Mouse (Mus musculus) spleen, adult 2 months (tissue): ENCODE measurements around the gene Trmu. TPM values are rescaled to one million over a fixed set of nuclear protein-coding genes. Genes with fewer than 3 reads are reported as not detected.
A peak's percentile ranks its signal among the peaks of the same experiment; 100 is the strongest.

Experiments
- DNase-seq, 2 experiments: peaks; one replicate each; pipeline versions ENCODE4 v3.0.0 to v3.0.0-alpha.2; 2012 to 2021; ENCODE audit warnings: low spot score in 2 of 2, low read depth in 1 of 2
- H3K27ac ChIP-seq: fragments of 200-500 bp; 2 replicates; pipeline ENCODE4 v1.5.1; 2012; ENCODE audit warnings: low read length, inconsistent platforms; ENCODE audit not compliant: insufficient read depth
- H3K27me3 ChIP-seq: fragments of 200-500 bp; 2 replicates; pipeline ENCODE4 v1.6.1; 2012; ENCODE audit warnings: mild to moderate bottlenecking, moderate library complexity, low read length, inconsistent platforms; ENCODE audit not compliant: control insufficient read depth, insufficient read depth
- H3K36me3 ChIP-seq: fragments of 200-500 bp; 2 replicates; pipeline ENCODE4 v1.6.1; 2012; ENCODE audit warnings: mild to moderate bottlenecking, low read length, inconsistent platforms; ENCODE audit not compliant: control insufficient read depth, insufficient read depth
- H3K4me1 ChIP-seq: fragments of 200-500 bp; 2 replicates; pipeline ENCODE4 v1.6.1; 2011; ENCODE audit warnings: inconsistent platforms; ENCODE audit not compliant: control insufficient read depth, insufficient read depth, insufficient read length
- H3K4me3 ChIP-seq: fragments of 200-500 bp; 2 replicates; pipeline ENCODE4 v1.5.1; 2011; ENCODE audit warnings: mild to moderate bottlenecking, inconsistent platforms; ENCODE audit not compliant: insufficient read depth, insufficient read length; ENCODE audit errors: extremely low read depth
- CTCF ChIP-seq: fragments of 200-500 bp; IDR thresholded peaks from 2 replicates; pipeline ENCODE4 v1.5.1; 2011; ENCODE audit warnings: mild to moderate bottlenecking, inconsistent platforms; ENCODE audit not compliant: insufficient read depth, insufficient read length, insufficient replicate concordance; ENCODE audit errors: extremely low read depth
- POLR2A ChIP-seq: fragments of 200-500 bp; IDR thresholded peaks from 2 replicates; pipeline ENCODE4 v1.6.1; 2011; ENCODE audit warnings: low read depth, low read length, inconsistent platforms
- WGBS: fragments of 180-500 bp; shearing (Covaris S2); methylation state at CpG from one replicate; pipeline ENCODE4 v1.1.7; 2018; 5-methylcytosine and 5-hydroxymethylcytosine counted together
- polyA plus RNA-seq: library from polyadenylated mRNA; depleted of rRNA; stranded (reverse); fragments of >200 nt; gene quantifications from 2 replicates; pipeline ENCODE4 v1.2.3, GENCODE M21; 2012

Gene Trmu
- polyA plus RNA-seq, 1 experiment: 20.7 TPM

- peaks cover 1% of the 10 kb centered on the region; the same call in 1 of the 2 replicates for H3K36me3 ChIP-seq
- DNase-seq: peak; percentile 46 to 61
- TF ChIP-seq CTCF (peak; percentile 93; the same call in 1 of the 2 replicates), POLR2A (no peak)
- WGBS: 40% methylated on average over 6 of the region's 6 CpGs
- no peak overlapping the region for H3K27ac ChIP-seq
- no peaks in the 10 kb centered on the region for H3K4me1 ChIP-seq
- no peak overlapping the region for H3K4me3 ChIP-seq
- H3K27me3 ChIP-seq: no peaks in the 10 kb centered on the region
Measured at GRCm38 (mm10) chr15:85867696-85868095, 11.4 kb upstream of the Trmu start.

- Histone ChIP-seq H3K36me3 (no peaks in the 10 kb centered on the region), H3K4me3 (no peak overlapping the region), H3K27ac (no peak overlapping the region), H3K4me1 (peaks cover 6% of the 10 kb centered on the region; the same call in 1 of the 2 replicates), H3K27me3 (no peaks in the 10 kb centered on the region)
- WGBS: 98% methylated on average over 7 of the region's 7 CpGs
- TF ChIP-seq POLR2A (no peak), CTCF (no peak)
- DNase-seq: no peak
Measured at GRCm38 (mm10) chr15:85877336-85877735, 1.8 kb upstream of the Trmu start.

GRCm38 (mm10) chr15:85879498-85879895 lies 385 bp downstream of the Trmu start:
- Histone ChIP-seq H3K4me3 (peak overlapping the region; percentile 85), H3K36me3 (peaks cover 6% of the 10 kb centered on the region), H3K4me1 (peaks cover 6% of the 10 kb centered on the region; the same call in 1 of the 2 replicates), H3K27ac (peak overlapping the region; percentile 75), H3K27me3 (no peaks in the 10 kb centered on the region)
- under 1% methylated on average over 18 of the region's 18 CpGs for WGBS
- DNase-seq: no peak
- no peak for TF ChIP-seq CTCF
- TF ChIP-seq POLR2A: no peak

- H3K27ac ChIP-seq: no peak overlapping the region
- no peak for DNase-seq
- no peaks in the 10 kb centered on the region for H3K4me1 ChIP-seq
- 88% methylated on average over 5 of the region's 5 CpGs for WGBS
- no peak overlapping the region for H3K4me3 ChIP-seq
- peaks cover 26% of the 10 kb centered on the region for H3K36me3 ChIP-seq
- TF ChIP-seq POLR2A (no peak), CTCF (no peak)
- no peaks in the 10 kb centered on the region for H3K27me3 ChIP-seq
Measured at GRCm38 (mm10) chr15:85885606-85886005, 6.5 kb downstream of the Trmu start.

- no peaks in the 10 kb centered on the region for H3K27me3 ChIP-seq
- WGBS: 89% methylated on average over 4 of the region's 4 CpGs
- no peak for DNase-seq
- H3K27ac ChIP-seq: no peak overlapping the region
- TF ChIP-seq CTCF (no peak), POLR2A (no peak)
- H3K36me3 ChIP-seq: peaks cover 25% of the 10 kb centered on the region
- H3K4me1 ChIP-seq: no peaks in the 10 kb centered on the region
- H3K4me3 ChIP-seq: no peak overlapping the region
Measured at GRCm38 (mm10) chr15:85889235-85889634, 10.1 kb downstream of the Trmu start.

- H3K27me3 ChIP-seq: no peaks in the 10 kb centered on the region
- H3K4me1 ChIP-seq: no peaks in the 10 kb centered on the region
- H3K4me3 ChIP-seq: no peak overlapping the region
- H3K27ac ChIP-seq: no peak overlapping the region
- WGBS: 89% methylated on average over 10 of the region's 10 CpGs
- H3K36me3 ChIP-seq: peaks cover 22% of the 10 kb centered on the region
- DNase-seq: no peak
- TF ChIP-seq CTCF: no peak
- no peak for TF ChIP-seq POLR2A
Measured at GRCm38 (mm10) chr15:85891971-85892370, 12.9 kb downstream of the Trmu start.

DNA sequence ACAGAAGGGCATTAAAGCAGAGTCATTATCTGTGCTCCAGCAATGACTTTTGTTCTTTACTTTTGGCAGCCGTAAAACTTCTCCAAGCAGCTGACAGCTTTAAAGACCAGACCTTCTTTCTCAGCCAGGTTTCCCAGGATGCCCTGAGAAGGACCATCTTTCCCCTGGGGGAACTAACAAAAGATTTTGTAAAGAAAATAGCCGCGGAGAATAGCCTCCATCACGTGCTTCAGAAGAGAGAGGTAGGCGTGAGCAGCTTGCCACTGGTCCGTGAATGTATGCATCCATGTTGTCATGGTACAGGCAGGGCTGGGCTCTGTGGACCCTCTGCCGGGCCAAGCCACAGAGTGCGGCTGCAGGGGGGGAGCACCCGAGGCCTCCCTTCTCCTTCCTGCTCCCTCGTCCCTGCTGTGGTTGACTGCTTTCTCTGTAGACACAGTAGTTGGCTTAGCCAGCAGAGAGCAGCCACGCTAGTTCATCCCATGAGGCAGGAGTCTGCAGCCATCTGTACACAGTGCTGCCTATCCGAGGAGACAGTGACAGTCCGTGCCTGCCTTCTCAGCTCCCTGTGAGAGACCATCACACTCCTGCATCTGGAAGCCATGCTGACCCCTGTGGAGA lies 13.5 kb downstream of the Trmu start:
- no peaks in the 10 kb centered on the region for H3K4me1 ChIP-seq
- no peaks in the 10 kb centered on the region for H3K27me3 ChIP-seq
- peaks cover 26% of the 10 kb centered on the region for H3K36me3 ChIP-seq
- no peak overlapping the region for H3K27ac ChIP-seq
- no peak overlapping the region for H3K4me3 ChIP-seq
- TF ChIP-seq POLR2A (no peak), CTCF (no peak)
- 87% methylated on average over 13 of the region's 13 CpGs for WGBS
- DNase-seq: no peak
